Mouse (Mus musculus) stomach, postnatal 0 days (tissue): ENCODE results near the gene Krtap1-4. TPM values are rescaled to one million over a fixed set of nuclear protein-coding genes. Genes with fewer than 3 reads are reported as not detected.

Experiments used
- ATAC-seq: fragments of 200-750 bp; cut with Nextera tagmentation; 2 replicates; pipeline ENCODE4 v1.8.0; 2017; ENCODE audit not compliant: low FRiP score, low TSS enrichment
- DNase-seq: peaks from one replicate; pipeline ENCODE4 v3.0.0-alpha.2; 2016; ENCODE audit warnings: low spot score
- H3K27ac ChIP-seq: fragments of 300-500 bp; sonication (generic); replicated peaks from 2 replicates; pipeline ENCODE4 v1.5.1; 2014; ENCODE audit warnings: mild to moderate bottlenecking, control low read depth
- H3K27me3 ChIP-seq: fragments of 300-500 bp; sonication (generic); 2 replicates; pipeline ENCODE4 v1.6.1; 2014; ENCODE audit warnings: low read length; ENCODE audit not compliant: control insufficient read depth, insufficient read depth
- H3K36me3 ChIP-seq: fragments of 300-500 bp; sonication (generic); 2 replicates; pipeline ENCODE4 v1.6.1; 2014; ENCODE audit warnings: low read length, mixed read lengths; ENCODE audit not compliant: control insufficient read depth, insufficient read depth
- H3K4me1 ChIP-seq: fragments of 300-500 bp; sonication (generic); replicated peaks from 2 replicates; pipeline ENCODE4 v1.6.1; 2014; ENCODE audit warnings: antibody characterized with exemption; ENCODE audit not compliant: control insufficient read depth, insufficient read depth
- H3K4me2 ChIP-seq: fragments of 300-500 bp; sonication (generic); replicated peaks from 2 replicates; pipeline ENCODE4 v1.6.1; 2014; ENCODE audit warnings: low read depth, mild to moderate bottlenecking, control low read depth, moderate library complexity
- H3K4me3 ChIP-seq: fragments of 300-500 bp; sonication (generic); 2 replicates; pipeline ENCODE4 v1.5.1; 2014; ENCODE audit warnings: low read depth, low read length, control low read depth
- H3K9ac ChIP-seq: fragments of 300-500 bp; sonication (generic); 2 replicates; pipeline ENCODE4 v1.6.1; 2014; ENCODE audit warnings: mild to moderate bottlenecking, low read length, control low read depth, mixed read lengths
- H3K9me3 ChIP-seq: fragments of 300-500 bp; sonication (generic); 2 replicates; pipeline ENCODE4 v1.6.1; 2016; ENCODE audit warnings: low read length; ENCODE audit not compliant: control insufficient read depth
- CTCF ChIP-seq: IDR thresholded peaks from 2 replicates; pipeline ENCODE4 v1.5.1; 2016; ENCODE audit warnings: antibody characterized with exemption, low read depth, mild to moderate bottlenecking, moderate library complexity
- EP300 ChIP-seq: optimal IDR thresholded peaks from 2 replicates; pipeline ENCODE3; 2016; ENCODE audit warnings: antibody characterized with exemption
- WGBS: fragments of 180-500 bp; shearing (Covaris S2); extraction: QIAGEN DNeasy Blood & Tissue Kit; methylation state at CpG from one replicate; pipeline ENCODE4 v1.1.7; 2014; 5-methylcytosine and 5-hydroxymethylcytosine counted together
- polyA plus RNA-seq: library from polyadenylated mRNA; unstranded; fragments of >200 nt; fragmentation: Nextera tagmentation; extraction: Ambion mirVana; gene quantifications from 2 replicates; pipeline ENCODE4 v1.2.1, GENCODE M21; 2015

Gene Krtap1-4
- polyA plus RNA-seq, 1 experiment from 2014 or later = not detected

DNA sequence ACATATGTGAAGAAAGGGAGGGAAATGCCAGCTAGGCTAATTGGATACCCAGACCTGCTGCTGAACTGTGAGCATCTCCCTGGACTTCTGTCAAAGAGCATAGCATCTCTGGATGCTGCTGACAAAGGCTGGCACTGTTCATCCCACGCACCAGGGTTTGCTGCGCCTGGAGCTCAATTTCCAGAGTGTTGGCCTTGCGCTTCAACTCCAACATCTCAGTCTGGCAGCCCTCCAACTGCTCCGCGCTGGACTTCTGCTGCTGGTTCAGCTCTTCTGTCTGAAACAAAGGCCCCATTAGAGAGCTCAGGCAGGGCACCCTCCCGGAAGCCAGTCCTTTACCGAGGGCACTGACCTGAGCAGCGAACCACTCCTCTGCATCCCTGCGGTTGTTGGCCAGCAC is 43.7 kb downstream of the Krtap1-4 start:
- Histone ChIP-seq H3K4me1 (no peaks in the 10 kb centered on the region), H3K27me3 (no peaks in the 10 kb centered on the region), H3K9me3 (no peaks in the 10 kb centered on the region), H3K9ac (no peak overlapping the region), H3K36me3 (no peaks in the 10 kb centered on the region), H3K4me3 (no peak overlapping the region), H3K27ac (no peak overlapping the region), H3K4me2 (no peak overlapping the region)
- DNase-seq = peak; percentile 29
- 55% methylated on average over 9 of the region's 9 CpGs for WGBS
- TF ChIP-seq EP300 (no peak), CTCF (no peak)
- no peak for ATAC-seq

Other genes starting within 250 kb of the Krtap1-4 start
- gene Krt26, start 245.7 kb downstream of the Krtap1-4 start, polyA plus RNA-seq = not detected in 2 replicates
- gene Krt27, start 232.6 kb downstream of the Krtap1-4 start, polyA plus RNA-seq = not detected in 2 replicates
- gene Krt28, start 208.8 kb downstream of the Krtap1-4 start, polyA plus RNA-seq = 0.10 TPM in 1 of 2 replicates, not detected in the other
- gene Krt10, start 194.3 kb downstream of the Krtap1-4 start, polyA plus RNA-seq = 431 and 466 TPM in 2 replicates
- gene Krt12, start 161.4 kb downstream of the Krtap1-4 start, polyA plus RNA-seq = 0.16 and 0.21 TPM in 2 replicates
- 110 and 119 TPM in 2 replicates for gene Krt20, start 145.5 kb downstream of the Krtap1-4 start, polyA plus RNA-seq
- 204 and 221 TPM in 2 replicates for gene Krt23, start 90.5 kb downstream of the Krtap1-4 start, polyA plus RNA-seq
- gene Krt39, start 62.3 kb downstream of the Krtap1-4 start, polyA plus RNA-seq = 0.07 TPM in 1 of 2 replicates, not detected in the other
- not detected in 2 replicates for gene Krt40, start 40.5 kb downstream of the Krtap1-4 start, polyA plus RNA-seq
- gene Krtap3-3, start 32.8 kb downstream of the Krtap1-4 start, polyA plus RNA-seq = not detected in 2 replicates
- gene Krtap3-2, start 26.8 kb downstream of the Krtap1-4 start, polyA plus RNA-seq = 0.19 and 0.34 TPM in 2 replicates
- gene Gm11939, start 24.2 kb downstream of the Krtap1-4 start, polyA plus RNA-seq = not detected in 2 replicates
- not detected in 2 replicates for gene Krtap3-1, start 17.0 kb downstream of the Krtap1-4 start, polyA plus RNA-seq
- gene Krtap1-5, start 2.6 kb downstream of the Krtap1-4 start, polyA plus RNA-seq = not detected in 2 replicates
- gene Krtap1-3, start 7.7 kb upstream of the Krtap1-4 start, polyA plus RNA-seq = not detected in 2 replicates
- gene Krtap9-3, start 14.5 kb upstream of the Krtap1-4 start, polyA plus RNA-seq = not detected in 2 replicates
- gene Gm11938, start 19.7 kb upstream of the Krtap1-4 start, polyA plus RNA-seq = not detected in 2 replicates
- gene Gm11937, start 26.5 kb upstream of the Krtap1-4 start, polyA plus RNA-seq = not detected in 2 replicates
- gene Krtap2-4, start 31.2 kb upstream of the Krtap1-4 start, polyA plus RNA-seq = not detected in 2 replicates
- gene Gm11562, start 36.8 kb upstream of the Krtap1-4 start, polyA plus RNA-seq = not detected in 2 replicates
- not detected in 2 replicates for gene Krtap4-1, start 44.6 kb upstream of the Krtap1-4 start, polyA plus RNA-seq
- gene Krtap4-2, start 51.4 kb upstream of the Krtap1-4 start, polyA plus RNA-seq = not detected in 2 replicates
- not detected in 2 replicates for gene Krtap4-7, start 60.4 kb upstream of the Krtap1-4 start, polyA plus RNA-seq
- gene Gm11555, start 66.6 kb upstream of the Krtap1-4 start, polyA plus RNA-seq = not detected in 2 replicates
- gene Gm11563, start 75.3 kb upstream of the Krtap1-4 start, polyA plus RNA-seq = not detected in 2 replicates
- gene Krtap4-6, start 82.3 kb upstream of the Krtap1-4 start, polyA plus RNA-seq = not detected in 2 replicates
- gene Gm14190, start 107.1 kb upstream of the Krtap1-4 start, polyA plus RNA-seq = not detected in 2 replicates
- not detected in 2 replicates for gene Gm14180, start 150.6 kb upstream of the Krtap1-4 start, polyA plus RNA-seq
- gene Gm11595, start 189.3 kb upstream of the Krtap1-4 start, polyA plus RNA-seq = not detected in 2 replicates
- not detected in 2 replicates for gene Krtap4-8, start 197.1 kb upstream of the Krtap1-4 start, polyA plus RNA-seq
- not detected in 2 replicates for gene Krtap4-9, start 201.5 kb upstream of the Krtap1-4 start, polyA plus RNA-seq
- gene Gm11596, start 209.8 kb upstream of the Krtap1-4 start, polyA plus RNA-seq = not detected in 2 replicates
- not detected in 2 replicates for gene Gm11569, start 215.3 kb upstream of the Krtap1-4 start, polyA plus RNA-seq
- not detected in 2 replicates for gene Gm11554, start 220.8 kb upstream of the Krtap1-4 start, polyA plus RNA-seq
- gene Krtap4-13, start 226.2 kb upstream of the Krtap1-4 start, polyA plus RNA-seq = not detected in 2 replicates
- gene Gm11564, start 232.0 kb upstream of the Krtap1-4 start, polyA plus RNA-seq = not detected in 2 replicates